Mouse (Mus musculus): ENCODE measurements around the gene Pcsk6. TPM values are rescaled to one million over a fixed set of nuclear protein-coding genes. Genes with fewer than 3 reads are reported as not detected.
A peak's percentile ranks its signal among the peaks of the same experiment; 100 is the strongest.

The Pcsk6 gene
- polyA plus RNA-seq, 1 experiment from 2014 or later, result 6.1 TPM

- H3K4me2 ChIP-seq, result no peak overlapping the region
- H3K9me3 ChIP-seq (replicated peaks; ENCODE audit: control insufficient read depth, low read length), result no peaks in the 10 kb centered on the region
- no peak overlapping the region for H3K4me3 ChIP-seq (ENCODE audit: low read depth, low read length)
- peaks cover 9% of the 10 kb centered on the region for H3K4me1 ChIP-seq (ENCODE audit: control insufficient read depth, insufficient read depth, low read length)
- no peak for ATAC-seq (replicated peaks; ENCODE audit: insufficient number of reproducible peaks, low FRiP score, low TSS enrichment)
- H3K27me3 ChIP-seq (ENCODE audit: control insufficient read depth, insufficient read depth, low read length), result peaks cover 11% of the 10 kb centered on the region
- no peak overlapping the region for H3K27ac ChIP-seq (ENCODE audit: low read depth, low read length)
- H3K36me3 ChIP-seq (ENCODE audit: control insufficient read depth, insufficient read depth, low read length), result no peaks in the 10 kb centered on the region
- no peak overlapping the region for H3K9ac ChIP-seq (ENCODE audit: low read depth, low read length)
- WGBS (ENCODE audit: insufficient replicate concordance), result 16% methylated on average over 1 of the region's 1 CpGs
Measured at GRCm38 (mm10) chr7:65935211-65935610, 73.7 kb downstream of the Pcsk6 start.

GRCm38 (mm10) chr7:65940988-65941387 is 79.5 kb downstream of the Pcsk6 start:
- peak overlapping the region; percentile 41 for H3K4me2 ChIP-seq
- no peaks in the 10 kb centered on the region for H3K36me3 ChIP-seq (ENCODE audit: control insufficient read depth, insufficient read depth, low read length)
- WGBS (ENCODE audit: insufficient replicate concordance), result 12% methylated on average over 7 of the region's 7 CpGs
- no peaks in the 10 kb centered on the region for H3K9me3 ChIP-seq (replicated peaks; ENCODE audit: control insufficient read depth, low read length)
- H3K9ac ChIP-seq (ENCODE audit: low read depth, low read length), result no peak overlapping the region; the same call in 1 of the 2 replicates
- H3K27me3 ChIP-seq (ENCODE audit: control insufficient read depth, insufficient read depth, low read length), result no peaks in the 10 kb centered on the region; the same call in 1 of the 2 replicates
- H3K4me1 ChIP-seq (ENCODE audit: control insufficient read depth, insufficient read depth, low read length), result peaks cover 7% of the 10 kb centered on the region
- H3K4me3 ChIP-seq (ENCODE audit: low read depth, low read length), result no peak overlapping the region
- peak overlapping the region; percentile 64 for H3K27ac ChIP-seq (ENCODE audit: low read depth, low read length)
- ATAC-seq (replicated peaks; ENCODE audit: insufficient number of reproducible peaks, low FRiP score, low TSS enrichment), result peak; percentile 49; the same call in 1 of the 2 replicates

GRCm38 (mm10) chr7:65945342-65945993 is 83.9 kb downstream of the Pcsk6 start:
- no peak overlapping the region for H3K27ac ChIP-seq (ENCODE audit: low read depth, low read length)
- no peaks in the 10 kb centered on the region; the same call in 1 of the 2 replicates for H3K27me3 ChIP-seq (ENCODE audit: control insufficient read depth, insufficient read depth, low read length)
- H3K4me1 ChIP-seq (ENCODE audit: control insufficient read depth, insufficient read depth, low read length), result peaks cover 7% of the 10 kb centered on the region
- H3K4me3 ChIP-seq (ENCODE audit: low read depth, low read length), result no peak overlapping the region
- WGBS (ENCODE audit: insufficient replicate concordance), result 52% methylated on average over 8 of the region's 8 CpGs
- no peak overlapping the region for H3K9ac ChIP-seq (ENCODE audit: low read depth, low read length)
- no peak overlapping the region for H3K4me2 ChIP-seq
- H3K36me3 ChIP-seq (ENCODE audit: control insufficient read depth, insufficient read depth, low read length), result no peaks in the 10 kb centered on the region
- no peak for ATAC-seq (replicated peaks; ENCODE audit: insufficient number of reproducible peaks, low FRiP score, low TSS enrichment)
- no peaks in the 10 kb centered on the region for H3K9me3 ChIP-seq (replicated peaks; ENCODE audit: control insufficient read depth, low read length)

GRCm38 (mm10) chr7:65946397-65946796 is 84.9 kb downstream of the Pcsk6 start:
- no peaks in the 10 kb centered on the region for H3K9me3 ChIP-seq (replicated peaks; ENCODE audit: control insufficient read depth, low read length)
- WGBS (ENCODE audit: insufficient replicate concordance), result 72% methylated on average over 7 of the region's 7 CpGs
- no peak overlapping the region for H3K27ac ChIP-seq (ENCODE audit: low read depth, low read length)
- H3K4me3 ChIP-seq (ENCODE audit: low read depth, low read length), result no peak overlapping the region
- no peak overlapping the region for H3K9ac ChIP-seq (ENCODE audit: low read depth, low read length)
- H3K36me3 ChIP-seq (ENCODE audit: control insufficient read depth, insufficient read depth, low read length), result no peaks in the 10 kb centered on the region
- peaks cover 3% of the 10 kb centered on the region for H3K4me1 ChIP-seq (ENCODE audit: control insufficient read depth, insufficient read depth, low read length)
- no peak for ATAC-seq (replicated peaks; ENCODE audit: insufficient number of reproducible peaks, low FRiP score, low TSS enrichment)
- H3K27me3 ChIP-seq (ENCODE audit: control insufficient read depth, insufficient read depth, low read length), result no peaks in the 10 kb centered on the region; the same call in 1 of the 2 replicates
- H3K4me2 ChIP-seq, result no peak overlapping the region

GRCm38 (mm10) chr7:65948891-65949290 is 87.4 kb downstream of the Pcsk6 start:
- H3K9ac ChIP-seq (ENCODE audit: low read depth, low read length), result no peak overlapping the region
- no peaks in the 10 kb centered on the region for H3K9me3 ChIP-seq (replicated peaks; ENCODE audit: control insufficient read depth, low read length)
- no peak overlapping the region for H3K27ac ChIP-seq (ENCODE audit: low read depth, low read length)
- 90% methylated on average over 11 of the region's 11 CpGs for WGBS (ENCODE audit: insufficient replicate concordance)
- no peaks in the 10 kb centered on the region for H3K4me1 ChIP-seq (ENCODE audit: control insufficient read depth, insufficient read depth, low read length)
- no peaks in the 10 kb centered on the region for H3K27me3 ChIP-seq (ENCODE audit: control insufficient read depth, insufficient read depth, low read length)
- ATAC-seq (replicated peaks; ENCODE audit: insufficient number of reproducible peaks, low FRiP score, low TSS enrichment), result no peak
- H3K4me3 ChIP-seq (ENCODE audit: low read depth, low read length), result no peak overlapping the region
- no peak overlapping the region for H3K4me2 ChIP-seq
- H3K36me3 ChIP-seq (ENCODE audit: control insufficient read depth, insufficient read depth, low read length), result no peaks in the 10 kb centered on the region

GRCm38 (mm10) chr7:65954583-65954982 is 93.0 kb downstream of the Pcsk6 start:
- H3K36me3 ChIP-seq (ENCODE audit: control insufficient read depth, insufficient read depth, low read length), result no peaks in the 10 kb centered on the region
- WGBS (ENCODE audit: insufficient replicate concordance), result 64% methylated on average over 4 of the region's 4 CpGs
- no peaks in the 10 kb centered on the region for H3K4me1 ChIP-seq (ENCODE audit: control insufficient read depth, insufficient read depth, low read length)
- no peak overlapping the region for H3K4me3 ChIP-seq (ENCODE audit: low read depth, low read length)
- H3K4me2 ChIP-seq, result no peak overlapping the region
- H3K9me3 ChIP-seq (replicated peaks; ENCODE audit: control insufficient read depth, low read length), result no peaks in the 10 kb centered on the region
- no peak overlapping the region for H3K27ac ChIP-seq (ENCODE audit: low read depth, low read length)
- no peaks in the 10 kb centered on the region; the same call in 1 of the 2 replicates for H3K27me3 ChIP-seq (ENCODE audit: control insufficient read depth, insufficient read depth, low read length)
- no peak overlapping the region for H3K9ac ChIP-seq (ENCODE audit: low read depth, low read length)
- no peak for ATAC-seq (replicated peaks; ENCODE audit: insufficient number of reproducible peaks, low FRiP score, low TSS enrichment)

- ATAC-seq (replicated peaks; ENCODE audit: insufficient number of reproducible peaks, low FRiP score, low TSS enrichment), result no peak
- no peak overlapping the region for H3K4me2 ChIP-seq
- no peak overlapping the region for H3K27ac ChIP-seq (ENCODE audit: low read depth, low read length)
- no peaks in the 10 kb centered on the region for H3K9me3 ChIP-seq (replicated peaks; ENCODE audit: control insufficient read depth, low read length)
- H3K4me1 ChIP-seq (ENCODE audit: control insufficient read depth, insufficient read depth, low read length), result no peaks in the 10 kb centered on the region
- H3K9ac ChIP-seq (ENCODE audit: low read depth, low read length), result no peak overlapping the region
- H3K36me3 ChIP-seq (ENCODE audit: control insufficient read depth, insufficient read depth, low read length), result no peaks in the 10 kb centered on the region
- H3K4me3 ChIP-seq (ENCODE audit: low read depth, low read length), result no peak overlapping the region
- WGBS (ENCODE audit: insufficient replicate concordance), result 71% methylated on average over 24 of the region's 24 CpGs
- H3K27me3 ChIP-seq (ENCODE audit: control insufficient read depth, insufficient read depth, low read length), result no peaks in the 10 kb centered on the region; the same call in 1 of the 2 replicates
Measured at GRCm38 (mm10) chr7:65955304-65956220, 94.0 kb downstream of the Pcsk6 start.

GRCm38 (mm10) chr7:65957245-65957644 is 95.7 kb downstream of the Pcsk6 start:
- no peaks in the 10 kb centered on the region; the same call in 1 of the 2 replicates for H3K27me3 ChIP-seq (ENCODE audit: control insufficient read depth, insufficient read depth, low read length)
- H3K9me3 ChIP-seq (replicated peaks; ENCODE audit: control insufficient read depth, low read length), result no peaks in the 10 kb centered on the region
- H3K4me1 ChIP-seq (ENCODE audit: control insufficient read depth, insufficient read depth, low read length), result no peaks in the 10 kb centered on the region
- no peak overlapping the region for H3K27ac ChIP-seq (ENCODE audit: low read depth, low read length)
- ATAC-seq (replicated peaks; ENCODE audit: insufficient number of reproducible peaks, low FRiP score, low TSS enrichment), result no peak
- H3K4me3 ChIP-seq (ENCODE audit: low read depth, low read length), result no peak overlapping the region
- no peak overlapping the region for H3K4me2 ChIP-seq
- H3K9ac ChIP-seq (ENCODE audit: low read depth, low read length), result no peak overlapping the region
- no peaks in the 10 kb centered on the region for H3K36me3 ChIP-seq (ENCODE audit: control insufficient read depth, insufficient read depth, low read length)
- WGBS (ENCODE audit: insufficient replicate concordance), result 88% methylated on average over 1 of the region's 1 CpGs
